Mouse (Mus musculus) testis, adult 2 months (tissue): Measurements from ENCODE around the gene Fibin.

Source experiments
- CTCF ChIP-seq: fragments of 200-500 bp; IDR thresholded peaks from 2 replicates; pipeline ENCODE4 v1.5.1; 2012; ENCODE audit warnings: low read depth, mild to moderate bottlenecking, inconsistent platforms, low read length, moderate library complexity; ENCODE audit not compliant: control insufficient read depth, insufficient read depth, insufficient replicate concordance
- POLR2A ChIP-seq: fragments of 200-500 bp; IDR thresholded peaks from 2 replicates; pipeline ENCODE4 v1.6.1; 2012; ENCODE audit warnings: low read depth, mild to moderate bottlenecking, inconsistent platforms, low read length, moderate library complexity; ENCODE audit not compliant: control insufficient read depth

- no peak for TF ChIP-seq CTCF
- TF ChIP-seq POLR2A = no peak
Observed at GRCm38 (mm10) chr2:110375475-110375874, 12.5 kb upstream of the Fibin start.
